Comparison of ENCODE assay signal across 8 mouse cellular contexts in genomic region chr5:45220272-45220916, GRCm38 (mm10).
DNase-seq lines count a peak whose midpoint lies in the region; TF ChIP-seq lines count a peak whose summit lies in the region.
"Had no signal": no experiment of that assay in that cellular context is flagged by ENCODE, and none has a peak within 500 bp of the region (broad histone marks: within the 10 kb centered on the region; RNA-seq: fewer than 3 reads in every experiment).

No protein-coding gene starts in this region.

- 83% methylated on average over 6 of the region's 6 CpGs for WGBS in kidney, adult 2 months

- DNase-seq in kidney, adult 2 months: peak; percentile 1
- DNase-seq in kidney, adult 8-10 months: no peak
- peak; percentile 6 for DNase-seq in adrenal gland, postnatal 14 days
- peak; percentile 9 for DNase-seq in gastrocnemius, postnatal 14 days
- peak; percentile 23 for DNase-seq in lung, postnatal 36 days
- DNase-seq in spleen, adult 12 weeks (ENCODE audit: low spot score): no peak
- no peak for DNase-seq in liver

- TF ChIP-seq CTCF in kidney, adult 2 months (conservative IDR thresholded peaks at IDR 0.05; ENCODE audit: insufficient read depth, insufficient read length, low read depth, low read length): no peak

- H3K4me1 ChIP-seq in kidney, adult 2 months (ENCODE audit: control insufficient read depth, insufficient read depth, low read length): no peaks in the 10 kb centered on the region

- no peak overlapping the region for H3K4me3 ChIP-seq in kidney, adult 2 months (ENCODE audit: insufficient read depth, low read depth, low read length)
- H3K4me3 ChIP-seq: limb, embryonic 15.5 days had no signal

- intact Hi-C loops in gastrocnemius, postnatal 14 days (cut with DNase I; ENCODE audit: low total_unique reads): no loop called here

- TF ChIP-seq POLR2A in kidney, adult 2 months (IDR thresholded peaks at IDR 0.05; ENCODE audit: low read depth, low read length): no peak

- no peaks in the 10 kb centered on the region for H3K27me3 ChIP-seq in kidney, adult 2 months (replicated peaks; ENCODE audit: control insufficient read depth, insufficient read depth, low read length)
- H3K27me3 ChIP-seq: limb, embryonic 15.5 days had no signal

- H3K27ac ChIP-seq in kidney, adult 2 months (ENCODE audit: insufficient read depth, low read depth, low read length): no peak overlapping the region
- H3K27ac ChIP-seq: limb, embryonic 15.5 days had no signal

- no peaks in the 10 kb centered on the region for H3K36me3 ChIP-seq in kidney, adult 2 months (ENCODE audit: control insufficient read depth, insufficient read depth, low read length)
- H3K36me3 ChIP-seq: limb, embryonic 15.5 days had no signal

Comparison
In these comparisons a context has a peak if more than half of its experiments do, and no peak if none do; other contexts are left out.
1. DNase-seq: peak in kidney, adult 2 months (single experiment), adrenal gland, postnatal 14 days (single experiment), gastrocnemius, postnatal 14 days (single experiment) and lung, postnatal 36 days (single experiment); none in kidney, adult 8-10 months (0 of 2), spleen, adult 12 weeks (single experiment) and liver (single experiment).